Mouse (Mus musculus) CH12.LX (cell line): ENCODE results near the gene Srcap.

Source experiments
- CTCF ChIP-seq, 2 experiments: IDR thresholded peaks in 1 of 2; conservative IDR thresholded peaks in 1 of 2; 2 replicates each; pipeline ENCODE4 v1.5.1; 2011 to 2012; ENCODE audit warnings: low read depth in 2 of 2, low read length in 2 of 2, improper control_type of control experiment in 1 of 2, inconsistent platforms in 1 of 2, mild to moderate bottlenecking in 1 of 2, moderate library complexity in 1 of 2
- EP300 ChIP-seq: IDR thresholded peaks from 2 replicates; pipeline ENCODE4 v1.6.1; 2011; ENCODE audit warnings: low read length, improper control_type of control experiment
- MAZ ChIP-seq: IDR thresholded peaks from 2 replicates; pipeline ENCODE4 v1.6.1; 2012; ENCODE audit warnings: low read depth, mild to moderate bottlenecking, inconsistent platforms, low read length, improper control_type of control experiment, moderate library complexity
- MYC ChIP-seq: IDR thresholded peaks from 2 replicates; pipeline ENCODE4 v1.6.1; 2011; ENCODE audit warnings: low read depth, mild to moderate bottlenecking, improper control_type of control experiment, low read length
- POLR2A ChIP-seq: IDR thresholded peaks from 2 replicates; pipeline ENCODE4 v1.6.1; 2011; ENCODE audit warnings: low read depth, mild to moderate bottlenecking, improper control_type of control experiment, low read length

- TF ChIP-seq EP300 (no peak), MAZ (no peak), MYC (no peak), CTCF (conservative IDR thresholded peaks at IDR 0.05 in 1 of 2, IDR thresholded peaks at IDR 0.05 in 1 of 2; ENCODE audit: low read depth in 2 of 2, low read length in 2 of 2) (no peak), POLR2A (no peak)
Observed at GRCm38 (mm10) chr7:127551558-127551957, 39.8 kb downstream of the Srcap start.
